Mouse (Mus musculus) liver, postnatal 0 days (tissue): ENCODE data around the gene Cttnbp2nl. TPM values are rescaled to one million over a fixed set of nuclear protein-coding genes. Genes with fewer than 3 reads are reported as not detected.

Source experiments
- ATAC-seq: fragments of 200-750 bp; cut with Nextera tagmentation; 2 replicates; pipeline ENCODE4 v1.8.0; 2017; ENCODE audit warnings: mild to moderate bottlenecking, moderate library complexity
- DNase-seq: peaks from one replicate; pipeline ENCODE4 v3.0.0-alpha.2; 2016
- H3K27ac ChIP-seq: fragments of 300-500 bp; sonication (generic); 2 replicates; pipeline ENCODE4 v1.5.1; 2014; ENCODE audit warnings: antibody characterized with exemption, moderate library complexity, mild to moderate bottlenecking, low read depth
- H3K27me3 ChIP-seq: fragments of 300-500 bp; sonication (generic); 2 replicates; pipeline ENCODE4 v1.6.1; 2014; ENCODE audit warnings: low read length, control low read depth, mixed read lengths; ENCODE audit not compliant: insufficient read depth
- H3K36me3 ChIP-seq: fragments of 300-500 bp; sonication (generic); replicated peaks from 2 replicates; pipeline ENCODE4 v1.6.1; 2014; ENCODE audit warnings: mild to moderate bottlenecking, control low read depth, low read length, moderate library complexity, mixed read lengths; ENCODE audit not compliant: insufficient read depth
- H3K4me1 ChIP-seq: fragments of 300-500 bp; sonication (generic); 2 replicates; pipeline ENCODE4 v1.6.1; 2014; ENCODE audit warnings: antibody characterized with exemption, mild to moderate bottlenecking, control low read depth; ENCODE audit not compliant: insufficient read depth
- H3K4me2 ChIP-seq: fragments of 300-500 bp; sonication (generic); 2 replicates; pipeline ENCODE4 v1.6.1; 2014; ENCODE audit warnings: low read depth, mild to moderate bottlenecking, low read length, moderate library complexity, mixed read lengths
- H3K4me3 ChIP-seq: fragments of 300-500 bp; sonication (generic); 2 replicates; pipeline ENCODE4 v1.5.1; 2014; ENCODE audit warnings: low read depth, low read length
- H3K9ac ChIP-seq: fragments of 300-500 bp; sonication (generic); replicated peaks from 2 replicates; pipeline ENCODE4 v1.6.1; 2014; ENCODE audit warnings: mild to moderate bottlenecking, moderate library complexity
- H3K9me3 ChIP-seq: fragments of 300-500 bp; sonication (generic); 2 replicates; pipeline ENCODE4 v1.6.1; 2016; ENCODE audit warnings: mild to moderate bottlenecking, control low read depth, low read length, mixed read lengths
- CTCF ChIP-seq: sonication (generic); IDR thresholded peaks from 2 replicates; pipeline ENCODE4 v1.5.1; 2016; ENCODE audit warnings: antibody characterized with exemption, low read depth
- EP300 ChIP-seq: IDR thresholded peaks from 2 replicates; pipeline ENCODE4 v1.6.1; 2016; ENCODE audit warnings: antibody characterized with exemption, low read depth, mild to moderate bottlenecking
- WGBS: fragments of 180-500 bp; shearing (Covaris S2); extraction: QIAGEN DNeasy Blood & Tissue Kit; methylation state at CpG from one replicate; pipeline ENCODE4 v1.1.7; 2014; ENCODE audit not compliant: insufficient replicate concordance; 5-methylcytosine and 5-hydroxymethylcytosine counted together
- polyA plus RNA-seq: library from polyadenylated mRNA; unstranded; fragments of >200 nt; fragmentation: Nextera tagmentation; extraction: Ambion mirVana; gene quantifications from 2 replicates; pipeline ENCODE4 v1.2.1, GENCODE M21; 2015

The Cttnbp2nl gene
- polyA plus RNA-seq, 1 experiment from 2014 or later, result 4.2 TPM

DNA sequence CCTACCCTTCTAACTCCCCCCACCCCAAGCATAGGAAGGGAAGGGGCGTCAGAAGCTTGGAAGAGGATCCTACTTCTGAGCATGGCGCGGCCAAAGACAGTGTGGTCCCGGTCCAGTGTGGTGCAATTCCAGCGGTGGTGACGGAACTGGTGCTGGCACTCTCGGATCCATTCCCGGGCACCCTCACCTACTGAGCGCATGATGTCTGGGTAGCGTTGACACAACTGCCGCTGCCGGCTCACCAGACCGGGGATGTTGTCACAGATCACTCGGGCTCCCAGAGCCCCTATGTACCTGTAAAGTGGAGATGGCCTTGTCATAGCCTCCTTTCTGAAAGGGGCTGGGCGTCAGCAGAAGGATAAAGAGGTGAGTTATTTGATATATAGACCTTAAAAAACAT is 98.4 kb downstream of the Cttnbp2nl start:
- 92% methylated on average over 13 of the region's 15 CpGs for WGBS
- Histone ChIP-seq H3K9ac (no peak overlapping the region), H3K27me3 (peaks cover 11% of the 10 kb centered on the region), H3K4me3 (no peak overlapping the region), H3K27ac (no peak overlapping the region), H3K9me3 (no peaks in the 10 kb centered on the region), H3K36me3 (no peaks in the 10 kb centered on the region; the same call in 1 of the 2 replicates), H3K4me2 (no peak overlapping the region), H3K4me1 (no peaks in the 10 kb centered on the region)
- DNase-seq, result no peak
- TF ChIP-seq CTCF (no peak), EP300 (no peak)
- ATAC-seq, result no peak

DNA sequence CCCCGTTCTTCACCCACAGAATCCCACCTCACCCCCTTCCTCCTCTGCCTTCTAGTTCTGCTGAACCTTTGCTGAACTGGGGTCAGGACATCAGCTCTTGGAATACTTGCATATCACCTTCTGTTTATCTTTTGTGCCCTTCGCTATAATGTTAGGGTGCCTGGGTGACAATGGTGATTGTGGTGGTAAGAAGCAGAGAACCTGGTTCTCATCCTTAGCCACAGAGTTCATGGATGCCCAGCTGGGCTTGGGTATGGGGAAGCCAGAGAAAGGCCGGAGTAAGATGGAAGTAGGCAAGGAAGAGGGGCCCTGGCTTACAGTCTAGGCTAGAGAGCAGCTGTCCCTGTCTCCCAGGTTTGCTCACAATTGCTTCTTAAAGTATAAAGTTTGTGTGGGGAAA is 98.8 kb downstream of the Cttnbp2nl start:
- Histone ChIP-seq H3K27ac (no peak overlapping the region), H3K4me3 (no peak overlapping the region), H3K36me3 (no peaks in the 10 kb centered on the region; the same call in 1 of the 2 replicates), H3K27me3 (peaks cover 7% of the 10 kb centered on the region; the same call in 1 of the 2 replicates), H3K9ac (no peak overlapping the region), H3K4me1 (no peaks in the 10 kb centered on the region), H3K4me2 (no peak overlapping the region), H3K9me3 (no peaks in the 10 kb centered on the region)
- DNase-seq (no peak), ATAC-seq (no peak)
- TF ChIP-seq EP300, result no peak
- TF ChIP-seq CTCF, result no peak
- 89% methylated on average over 3 of the region's 3 CpGs for WGBS

DNA sequence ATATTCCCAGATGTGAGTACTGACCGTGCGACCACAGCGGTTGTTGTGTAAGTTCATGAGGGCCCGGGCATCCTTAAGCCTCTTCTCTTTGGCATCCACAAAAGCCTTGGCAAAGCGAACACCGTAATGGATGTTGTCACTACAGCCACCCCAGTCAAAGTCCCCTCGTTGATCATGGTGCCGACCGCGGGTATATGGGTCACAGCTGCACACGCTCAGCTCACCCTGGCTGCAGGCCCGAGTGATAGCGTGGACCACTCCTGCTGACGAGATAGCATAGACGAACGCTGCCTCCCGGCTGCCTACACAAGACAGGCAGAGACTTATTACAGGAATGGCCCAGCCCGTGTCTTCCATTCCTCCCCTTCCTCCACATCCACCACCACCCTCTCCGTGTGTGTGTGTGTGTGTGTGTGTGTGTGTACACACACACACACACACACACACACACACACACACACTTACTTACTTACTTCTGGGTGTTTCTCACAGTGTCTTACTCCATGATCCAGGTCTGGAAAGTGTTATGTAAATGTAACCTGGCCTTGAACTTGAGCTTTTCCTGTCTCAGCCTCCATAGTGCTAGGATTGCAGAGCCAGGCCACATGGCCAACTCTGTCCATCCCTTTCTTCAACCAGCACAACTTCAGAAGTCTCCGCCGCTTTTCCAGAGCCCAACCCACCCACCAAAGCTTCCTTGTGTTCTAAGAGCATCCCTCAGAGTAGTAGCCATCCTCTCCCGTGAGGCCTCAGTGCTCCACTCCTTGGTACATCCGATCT is 99.9 kb downstream of the Cttnbp2nl start:
- DNase-seq (no peak), ATAC-seq (no peak)
- H3K4me2 ChIP-seq, result no peak overlapping the region
- WGBS, result 85% methylated on average over 23 of the region's 23 CpGs
- H3K9ac ChIP-seq, result no peak overlapping the region
- no peaks in the 10 kb centered on the region; the same call in 1 of the 2 replicates for H3K36me3 ChIP-seq
- TF ChIP-seq EP300, result no peak
- TF ChIP-seq CTCF, result no peak
- no peak overlapping the region for H3K27ac ChIP-seq
- no peaks in the 10 kb centered on the region for H3K9me3 ChIP-seq
- no peaks in the 10 kb centered on the region for H3K4me1 ChIP-seq
- H3K27me3 ChIP-seq, result no peaks in the 10 kb centered on the region
- H3K4me3 ChIP-seq, result no peak overlapping the region

Other genes starting within 250 kb of the Cttnbp2nl start
- 36.1 and 37.3 TPM in 2 replicates for gene Mov10, start 234.6 kb downstream of the Cttnbp2nl start, polyA plus RNA-seq
- gene St7l, start 189.1 kb downstream of the Cttnbp2nl start, polyA plus RNA-seq, result 15.8 and 16.4 TPM in 2 replicates
- 44.1 and 50.9 TPM in 2 replicates for gene Capza1, start 188.6 kb downstream of the Cttnbp2nl start, polyA plus RNA-seq
- 0.07 and 0.09 TPM in 2 replicates for gene Wnt2b, start 91.2 kb downstream of the Cttnbp2nl start, polyA plus RNA-seq
- gene 4930564D02Rik, start 13.7 kb upstream of the Cttnbp2nl start, polyA plus RNA-seq, result not detected in 2 replicates